Mouse (Mus musculus): ENCODE data around the gene Fuk. TPM values are rescaled to one million over a fixed set of nuclear protein-coding genes. Genes with fewer than 3 reads are reported as not detected.
"Not testable (repeated sequence)": the region's sequence is repeated elsewhere in the genome, so short reads cannot be mapped to it uniquely, and the experiment has no call there.

Fuk gene
- polyA plus RNA-seq, 3 experiments from 2014 or later, result 1.4 to 2.4 (median 2.2) TPM

DNA sequence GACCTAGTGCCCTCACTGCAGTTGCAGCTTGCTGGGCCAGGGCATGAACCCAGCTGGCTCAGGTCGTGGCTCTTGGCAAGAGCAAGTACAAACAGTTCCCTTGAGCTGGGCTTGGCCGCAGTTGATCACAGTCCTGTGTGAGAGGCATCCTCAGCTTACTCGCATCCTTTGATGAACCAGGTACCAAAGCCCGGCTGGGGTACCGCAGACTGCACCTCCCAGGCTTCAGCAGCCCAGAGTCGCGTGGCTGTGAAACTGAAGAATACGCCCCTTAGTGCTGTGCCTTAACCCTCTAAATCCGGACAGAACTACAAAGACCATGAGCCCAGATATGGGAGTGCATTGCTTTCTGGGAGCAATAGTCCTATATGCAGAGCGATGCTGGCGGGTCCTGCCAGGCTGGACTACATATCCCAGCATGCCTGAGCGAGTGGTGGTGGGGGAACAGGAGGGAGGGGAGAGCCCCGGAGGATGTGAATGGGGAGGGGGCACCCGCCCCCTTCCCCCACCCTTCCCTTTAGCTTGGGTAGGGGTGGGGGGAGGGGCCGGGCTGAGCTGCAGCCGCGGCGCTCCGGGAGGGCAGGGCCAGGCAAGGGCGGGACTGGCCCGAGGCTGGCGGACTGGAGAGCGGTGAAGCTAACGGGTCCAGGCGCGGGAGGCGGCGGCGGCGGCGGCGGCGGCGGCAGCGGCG lies 17.2 kb upstream of the Fuk start, which contains the start of gene St3gal2:
Gene St3gal2 (plus strand): TSS at position 582 of the 691 bp plus-strand sequence.
- peak; percentile 98 for ATAC-seq

DNA sequence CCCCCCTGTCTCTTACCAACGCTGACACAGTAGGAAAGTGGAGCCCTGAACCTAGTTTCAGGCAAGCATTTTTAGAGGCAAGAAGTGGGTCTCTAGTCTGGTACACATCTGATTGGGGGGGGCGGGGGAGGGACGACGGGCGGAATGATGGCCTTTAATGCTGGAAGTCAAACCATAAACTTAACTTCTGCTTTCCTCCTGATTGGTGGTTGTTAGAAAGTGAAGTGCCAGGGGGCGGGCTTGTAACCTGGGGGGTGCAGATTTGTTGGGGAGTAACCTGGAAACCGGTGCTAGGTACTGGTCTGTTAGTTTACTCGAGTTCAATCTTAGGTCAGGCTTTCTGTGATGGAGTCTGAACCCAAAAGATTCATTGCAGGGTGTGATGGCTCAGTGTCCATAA lies 16.2 kb upstream of the Fuk start:
- no peak for ATAC-seq

DNA sequence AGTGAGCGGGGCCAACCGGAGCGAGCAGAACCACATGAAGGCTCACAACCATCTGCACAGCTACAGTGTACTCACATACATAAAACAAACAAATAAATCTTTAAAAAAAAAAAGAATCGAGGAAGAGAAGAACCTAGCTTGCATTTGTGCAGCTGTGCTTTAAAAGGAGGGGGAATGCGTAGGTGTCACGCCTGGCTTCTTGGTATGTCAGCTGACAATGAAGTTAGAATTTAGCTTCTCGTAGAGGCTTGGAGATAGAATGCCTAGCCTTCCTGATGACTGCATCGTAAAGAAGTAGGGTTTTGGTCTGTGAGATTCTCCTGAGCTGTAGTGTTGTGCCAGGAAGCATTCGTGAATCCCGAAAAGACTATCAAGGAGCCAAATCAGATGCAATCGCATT lies 15.7 kb upstream of the Fuk start:
- no peak for ATAC-seq

DNA sequence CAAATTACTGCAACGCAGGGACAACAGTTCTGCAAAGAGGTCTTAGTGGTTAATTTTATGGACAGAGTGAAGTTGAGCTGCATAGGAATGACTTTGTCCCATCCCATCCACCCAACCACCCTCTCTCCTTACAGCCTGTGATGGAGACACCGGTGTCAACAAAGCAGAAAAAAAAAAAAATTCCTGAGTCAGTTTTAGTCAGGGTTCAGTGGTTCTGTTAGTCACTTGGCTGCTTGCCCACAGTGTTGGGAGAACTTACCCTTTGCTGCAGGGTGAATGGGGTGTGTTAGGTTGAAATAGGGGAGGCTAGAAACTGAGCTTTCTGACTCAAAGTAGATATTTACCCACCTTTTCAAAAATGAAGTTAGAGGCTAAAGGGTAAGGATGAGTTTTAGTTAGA lies 15.1 kb upstream of the Fuk start:
- no peak for ATAC-seq

DNA sequence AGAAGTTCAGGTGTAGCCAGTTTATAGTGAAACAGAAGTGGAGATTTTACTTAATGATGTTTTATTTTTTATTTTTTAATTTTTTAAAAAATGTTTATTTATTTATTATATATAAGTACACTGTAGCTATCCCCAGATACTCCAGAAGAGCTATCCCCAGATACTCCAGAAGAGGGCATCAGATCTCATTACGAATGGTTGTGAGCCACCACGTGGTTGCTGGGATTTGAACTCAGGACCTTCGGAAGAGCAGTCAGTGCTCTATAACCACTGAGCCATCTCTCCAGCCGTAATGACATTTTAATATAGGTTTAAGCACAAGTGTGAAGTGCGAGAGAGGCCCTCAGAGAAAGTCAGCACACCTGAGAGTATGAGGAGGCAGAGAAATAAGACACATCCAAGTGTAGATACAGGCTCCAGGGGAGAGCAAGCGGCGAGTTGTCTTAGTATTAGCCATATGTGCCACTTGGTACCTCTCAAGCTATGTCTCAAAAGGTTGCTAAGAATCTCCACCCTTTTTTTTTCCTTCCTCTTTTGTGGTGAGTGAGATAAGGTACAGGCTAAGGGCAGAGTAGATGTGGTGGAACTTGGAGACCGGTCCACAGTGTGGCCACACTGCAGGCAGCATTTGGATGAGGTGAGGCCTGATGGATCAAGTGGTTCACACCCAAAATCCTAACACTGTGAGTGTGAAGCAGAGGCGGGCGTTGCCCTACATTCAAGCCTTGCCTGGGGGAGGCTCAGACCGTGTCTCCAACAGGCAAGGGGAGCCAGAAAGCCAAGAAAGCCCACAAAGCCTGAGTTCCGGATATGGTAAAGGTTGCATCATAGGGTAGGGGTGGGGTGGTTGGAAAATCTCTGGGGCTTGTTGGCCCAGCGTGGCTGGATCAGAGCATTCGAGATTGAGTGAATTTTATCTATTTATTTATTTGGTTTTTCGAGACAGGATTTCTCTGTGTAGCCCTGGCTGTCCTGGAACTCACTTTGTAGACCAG lies 9.6 kb upstream of the Fuk start:
- no peak for ATAC-seq

DNA sequence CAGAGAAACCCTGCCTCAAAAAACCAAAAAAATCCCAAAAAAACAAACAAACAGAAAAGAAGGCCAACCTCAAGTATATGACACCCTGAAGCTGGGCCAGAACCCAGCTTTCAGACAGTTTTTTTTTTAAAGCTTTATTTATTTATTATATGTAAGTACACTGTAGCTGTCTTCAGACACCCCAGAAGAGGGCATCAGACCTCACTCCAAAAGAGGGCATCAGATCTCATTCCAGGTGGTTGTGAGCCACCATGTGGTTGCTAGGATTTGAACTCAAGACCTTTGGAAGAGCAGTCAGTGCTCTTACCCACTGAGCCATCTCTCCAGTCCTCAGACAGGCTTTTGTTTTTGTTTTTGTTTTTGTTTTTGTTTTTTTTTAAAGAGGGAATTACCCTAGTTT lies 7.6 kb upstream of the Fuk start:
- not testable (repeated sequence) for ATAC-seq

DNA sequence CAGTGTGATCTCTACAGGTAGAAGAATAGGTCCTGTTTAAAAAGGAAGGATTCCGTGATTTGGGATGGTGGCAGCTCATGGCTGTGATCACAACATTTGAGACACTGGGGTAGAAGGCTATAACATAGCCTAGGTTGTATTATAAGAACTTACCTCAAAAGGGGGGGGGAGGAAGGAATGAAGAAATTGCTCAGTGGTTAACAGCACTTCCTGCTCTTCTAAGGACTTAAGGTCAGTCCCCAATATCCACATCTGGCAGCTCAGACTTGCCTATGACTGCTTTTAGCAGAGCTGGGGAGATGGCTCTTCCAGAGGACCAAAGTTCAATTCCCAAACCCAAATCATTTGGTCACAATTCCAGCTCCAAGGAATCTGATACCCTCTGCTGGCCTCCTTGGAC lies 4.4 kb upstream of the Fuk start:
- no peak for ATAC-seq

DNA sequence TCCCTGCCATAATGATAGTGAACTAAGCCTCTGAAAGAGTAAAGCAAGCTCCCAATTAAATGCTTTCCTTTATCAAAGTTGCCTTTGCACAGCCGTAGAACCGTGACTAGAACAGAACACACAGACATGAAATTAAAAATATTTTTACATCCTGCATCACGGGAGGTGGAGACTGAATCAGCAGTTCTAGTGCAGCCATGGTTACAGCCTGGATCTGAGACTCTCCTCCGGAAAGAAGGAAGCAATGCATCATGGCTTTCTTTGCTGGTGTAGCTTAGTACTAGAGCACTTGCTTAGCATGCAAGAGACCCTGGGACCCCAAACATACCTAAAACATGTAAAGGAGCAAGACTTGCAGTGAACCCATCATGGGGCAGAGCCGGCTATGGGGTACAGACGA lies 3.1 kb upstream of the Fuk start:
- no peak for ATAC-seq

DNA sequence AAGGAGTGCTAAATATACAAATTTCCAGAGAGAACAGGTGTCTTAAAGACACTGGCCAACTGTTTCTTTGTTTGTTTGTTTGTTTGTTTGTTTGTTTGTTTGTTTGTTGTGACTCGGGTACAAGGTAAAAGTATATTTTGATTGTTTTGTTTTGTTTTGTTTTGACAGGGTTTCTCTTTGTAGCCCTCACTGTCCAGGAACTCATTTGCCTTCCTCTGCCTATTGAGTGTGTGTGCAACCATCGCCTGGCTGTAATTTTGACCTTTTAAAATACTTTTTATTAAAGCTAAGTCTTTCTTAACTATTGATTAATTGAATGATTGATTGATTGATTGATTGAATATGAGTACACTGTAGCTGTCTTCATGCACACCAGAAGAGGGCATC lies 284 bp upstream of the Fuk start:
- no peak for ATAC-seq

DNA sequence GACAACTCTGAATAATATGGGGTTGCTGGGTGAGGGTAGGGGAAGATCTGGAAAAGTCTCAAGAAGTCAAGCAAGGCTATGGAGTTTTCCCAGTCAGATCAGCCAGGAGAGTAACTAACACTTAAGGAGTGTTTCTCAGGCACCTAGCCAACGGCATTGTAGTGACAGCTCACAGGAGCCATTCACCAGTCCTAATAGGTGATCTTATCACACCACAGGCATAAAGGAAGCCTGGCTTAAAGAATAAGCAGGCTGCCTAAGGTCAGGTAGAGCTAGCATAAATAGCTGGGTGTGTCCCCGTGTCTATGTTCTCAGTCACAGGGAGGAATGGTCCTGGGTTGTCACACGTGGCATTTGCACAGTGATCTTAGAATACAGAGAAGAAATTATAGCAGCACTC lies 1.2 kb downstream of the Fuk start:
- no peak for ATAC-seq

DNA sequence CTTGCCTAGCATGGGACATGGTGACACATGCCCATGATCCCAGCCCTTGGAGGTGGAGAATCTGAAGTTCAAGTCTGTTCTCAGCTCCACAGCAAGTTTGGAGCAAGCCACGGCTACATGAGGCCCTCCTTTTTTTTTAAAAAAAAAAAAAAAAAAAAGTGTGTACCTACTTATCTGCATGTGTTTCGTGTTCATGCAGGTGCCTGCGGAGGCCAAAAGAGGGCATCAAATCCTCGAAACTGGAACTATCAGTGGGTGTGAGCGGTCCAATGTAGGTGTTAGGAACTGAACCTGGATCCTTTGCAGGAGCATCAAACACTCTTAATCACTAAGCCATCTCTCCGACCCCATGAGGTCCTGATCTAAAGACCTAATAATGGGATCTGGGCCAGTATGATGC lies 4.8 kb downstream of the Fuk start:
- ATAC-seq, result no peak

DNA sequence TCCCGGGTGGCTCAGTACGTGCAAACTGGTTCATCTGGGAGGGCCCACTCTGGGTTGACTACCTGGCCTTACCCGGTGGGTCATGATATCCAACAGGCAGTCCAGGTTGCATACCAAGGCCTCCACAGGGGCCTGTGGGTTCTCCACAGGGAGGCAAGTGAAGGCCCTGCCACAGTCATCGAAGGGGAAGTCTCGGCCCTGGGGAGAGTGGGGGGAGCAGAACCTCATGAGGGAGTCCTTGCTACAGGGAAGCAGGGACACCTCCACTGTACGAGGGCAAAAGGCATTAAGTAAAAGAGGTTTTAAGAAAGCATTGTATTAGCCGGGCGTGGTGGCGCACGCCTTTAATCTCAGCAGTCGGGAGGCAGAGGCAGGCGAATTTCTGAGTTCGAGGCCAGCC lies 6.5 kb downstream of the Fuk start:
- no peak for ATAC-seq

DNA sequence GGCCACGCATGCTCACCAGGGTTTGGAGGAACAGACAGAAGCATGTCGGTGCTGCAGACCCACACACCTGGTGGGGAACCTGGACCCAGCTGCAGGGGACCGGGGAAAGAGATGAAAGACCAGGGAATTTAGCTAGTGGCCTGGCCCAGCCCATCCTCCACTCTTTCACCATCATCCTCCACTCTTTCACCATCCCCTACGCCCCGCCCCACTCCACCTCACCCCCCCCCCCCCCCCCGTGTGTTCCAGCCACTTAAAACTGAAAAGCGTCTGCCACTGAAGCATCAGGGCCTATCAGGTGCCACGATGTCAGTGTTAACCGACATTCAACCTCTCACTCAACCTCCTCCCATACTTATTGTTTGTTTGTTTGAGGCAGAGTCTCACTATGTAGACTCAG lies 7.0 kb downstream of the Fuk start:
- ATAC-seq, result no peak

DNA sequence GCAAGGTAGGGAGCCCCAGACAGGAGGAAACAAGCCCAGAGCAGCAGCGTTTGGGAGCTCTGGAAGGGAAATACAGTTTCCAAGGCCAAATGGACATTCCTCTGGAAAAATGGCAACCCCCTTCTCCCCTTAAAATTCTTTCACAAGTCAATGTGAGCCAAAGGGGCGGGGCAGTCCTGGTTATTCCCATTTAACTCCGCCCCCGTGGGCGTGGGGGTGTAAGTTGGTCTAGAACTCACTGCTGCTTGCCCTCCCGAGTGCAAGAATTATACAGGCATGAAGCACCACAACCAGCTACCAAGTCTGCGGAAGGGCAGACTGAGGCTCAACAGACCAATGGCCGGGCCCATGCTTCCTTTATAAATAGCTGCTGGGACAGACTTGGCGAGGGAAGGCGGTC lies 7.4 kb downstream of the Fuk start:
- ATAC-seq, result no peak

DNA sequence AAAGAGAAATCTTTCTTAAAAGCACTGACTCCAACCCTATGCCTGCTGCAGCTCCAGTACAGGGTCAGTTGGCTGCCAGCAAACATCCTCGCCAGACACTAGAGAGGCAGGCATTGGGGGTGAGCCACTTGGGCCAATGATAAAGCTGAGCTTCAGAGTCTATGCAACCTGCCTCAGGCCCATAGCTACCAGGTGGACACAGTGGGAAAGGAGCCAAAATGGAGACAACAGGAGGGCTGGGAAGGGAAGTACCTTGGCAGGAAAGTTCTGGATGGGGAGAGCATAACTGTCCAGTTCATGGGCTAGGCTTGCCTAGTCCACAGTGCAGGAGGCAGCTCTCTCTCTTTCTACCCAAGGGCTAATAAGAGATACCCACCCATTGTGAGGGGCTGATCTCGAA lies 9.4 kb downstream of the Fuk start:
- ATAC-seq, result no peak

DNA sequence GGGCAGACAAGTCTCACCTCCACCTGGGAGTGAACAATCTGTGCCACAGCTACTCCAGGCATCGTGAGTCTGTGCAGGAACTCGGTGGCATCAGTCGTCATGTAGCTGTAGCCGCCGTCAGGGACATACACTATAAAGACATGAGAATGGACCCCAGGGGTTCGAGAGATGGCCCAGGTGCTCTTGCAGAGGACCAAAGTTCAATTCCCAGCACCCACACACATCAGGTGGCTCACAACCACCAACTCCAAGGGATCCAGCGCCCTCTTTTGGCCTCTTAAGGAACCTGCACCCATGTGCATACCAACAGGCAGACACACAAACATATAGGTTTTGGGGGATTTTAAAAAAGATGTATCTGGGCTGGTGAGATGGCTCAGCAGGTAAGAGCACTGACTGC lies 10.2 kb downstream of the Fuk start:
- ATAC-seq, result no peak

DNA sequence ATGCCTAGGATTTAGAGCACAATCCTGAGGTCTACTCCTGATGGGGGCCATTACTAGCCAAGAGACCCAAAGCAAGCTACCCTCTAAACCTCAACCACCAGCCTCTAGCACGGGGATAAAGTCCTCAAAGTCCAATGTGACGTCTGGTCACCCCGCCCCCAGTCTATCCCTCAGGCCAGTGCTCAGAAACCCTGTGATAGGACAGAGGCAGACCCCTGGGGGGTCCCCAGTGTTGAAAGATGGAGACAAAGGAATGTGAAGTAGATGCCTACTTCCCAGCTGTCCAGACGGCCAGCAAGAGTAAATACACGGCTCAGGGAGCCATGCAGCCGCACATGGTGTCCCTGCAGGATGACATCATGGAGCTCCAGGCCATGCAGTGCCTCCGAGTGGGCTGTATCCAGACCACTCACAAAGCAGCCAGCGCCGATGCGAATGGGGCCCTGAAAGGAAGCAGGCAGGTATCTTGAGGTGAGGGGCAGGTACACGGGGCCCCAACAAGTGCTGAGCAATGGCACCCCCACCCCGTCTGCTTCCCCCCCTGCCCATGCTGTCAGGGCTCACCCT lies 12.3 kb downstream of the Fuk start:
- ATAC-seq, result no peak

DNA sequence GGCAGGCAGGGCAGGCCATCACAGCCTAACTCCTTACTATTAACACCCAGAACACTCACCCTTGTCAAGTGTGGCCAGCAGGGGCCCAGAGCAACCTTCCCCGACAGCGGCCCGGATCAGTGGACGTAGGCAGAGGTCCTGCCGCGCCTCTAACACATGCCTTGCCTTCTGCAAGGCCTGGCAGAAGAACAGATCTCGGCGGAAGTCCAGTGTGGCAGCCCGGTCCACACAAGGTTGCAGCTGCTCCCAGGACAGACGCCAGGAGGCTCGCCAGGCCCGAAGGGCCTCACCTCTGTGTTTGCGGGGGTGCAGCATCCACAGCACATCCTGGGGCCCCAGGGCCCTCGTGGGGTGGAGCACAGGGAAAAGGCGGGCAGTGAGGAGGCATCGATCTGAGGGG lies 13.4 kb downstream of the Fuk start:
- ATAC-seq, result no peak

DNA sequence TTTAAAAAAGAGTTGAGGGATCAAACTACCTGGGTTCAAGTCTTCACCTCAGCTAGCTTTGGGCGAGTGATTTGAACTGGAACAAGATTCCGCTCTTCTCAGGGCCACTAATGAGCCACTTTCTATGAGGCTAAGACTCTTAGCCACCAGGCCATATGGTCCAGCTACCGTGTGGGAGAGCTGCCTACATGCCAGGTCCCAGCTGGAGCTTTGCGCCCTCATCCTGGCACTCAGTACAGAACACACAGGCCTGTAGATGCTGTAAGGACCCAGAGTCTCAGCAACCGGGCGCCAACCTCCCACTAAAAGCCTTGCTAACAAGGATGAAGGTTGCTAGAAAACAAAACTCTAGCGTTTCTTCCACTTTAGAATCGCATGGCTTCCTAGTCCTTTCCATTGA lies 13.8 kb downstream of the Fuk start:
- ATAC-seq, result no peak

DNA sequence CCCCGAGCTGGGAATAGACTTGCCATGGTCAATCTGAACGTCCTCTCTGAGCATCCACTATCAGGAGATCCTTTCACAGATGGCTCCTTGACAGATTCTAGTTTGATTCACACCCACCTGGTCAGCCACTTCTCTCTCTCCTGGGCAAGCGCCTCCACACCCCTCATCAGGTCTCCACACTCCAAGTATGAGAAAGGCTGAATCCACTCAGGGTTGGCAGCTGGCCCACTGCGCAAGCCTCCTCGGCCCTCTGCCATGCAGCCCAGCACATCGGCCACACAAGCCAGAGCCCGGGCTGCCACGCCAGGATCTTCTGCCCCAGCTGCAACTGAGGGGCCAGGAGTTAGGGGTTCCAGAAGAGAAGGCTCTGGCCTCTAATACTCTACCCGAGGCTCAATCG lies 14.7 kb downstream of the Fuk start:
- ATAC-seq, result no peak

DNA sequence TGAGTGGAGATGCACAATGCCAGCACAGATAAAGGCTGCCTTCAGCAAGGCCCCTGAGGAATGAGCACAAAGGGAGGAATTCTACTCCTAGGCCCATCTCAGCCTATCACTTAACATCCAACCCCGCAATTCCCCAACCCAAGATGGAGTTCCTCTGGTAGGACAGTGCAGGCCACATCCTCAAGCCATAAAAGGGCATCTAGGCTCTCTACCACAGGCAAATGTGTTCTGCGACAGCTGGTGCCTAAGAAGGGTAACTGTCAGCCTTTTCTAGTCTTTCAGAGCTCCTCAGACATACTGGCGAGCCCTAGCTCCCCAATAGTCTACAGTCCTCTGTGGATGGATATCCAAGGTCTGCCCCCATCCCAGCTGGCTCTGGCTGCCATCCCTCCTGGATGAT lies 15.7 kb downstream of the Fuk start:
- ATAC-seq, result no peak

DNA sequence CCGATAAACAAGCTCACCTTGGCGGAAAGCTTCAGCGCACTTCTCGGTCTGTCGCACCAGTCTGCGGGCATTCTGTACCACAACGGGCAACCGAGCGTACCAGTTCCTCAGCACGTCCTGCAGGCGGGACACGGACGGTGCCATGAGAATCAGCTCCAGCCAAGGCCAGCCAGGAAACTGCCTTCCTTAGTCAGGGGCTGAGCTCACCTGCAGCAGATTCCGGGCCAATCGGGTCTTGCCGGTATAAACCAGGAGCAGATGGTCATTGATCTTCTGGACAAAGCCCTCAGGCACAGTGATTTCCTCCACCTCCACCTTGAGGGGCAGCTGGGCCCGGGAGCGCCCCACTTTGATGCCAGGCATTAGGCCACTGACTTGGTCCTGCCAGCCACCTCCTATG lies 18.5 kb downstream of the Fuk start:
- no peak for ATAC-seq

DNA sequence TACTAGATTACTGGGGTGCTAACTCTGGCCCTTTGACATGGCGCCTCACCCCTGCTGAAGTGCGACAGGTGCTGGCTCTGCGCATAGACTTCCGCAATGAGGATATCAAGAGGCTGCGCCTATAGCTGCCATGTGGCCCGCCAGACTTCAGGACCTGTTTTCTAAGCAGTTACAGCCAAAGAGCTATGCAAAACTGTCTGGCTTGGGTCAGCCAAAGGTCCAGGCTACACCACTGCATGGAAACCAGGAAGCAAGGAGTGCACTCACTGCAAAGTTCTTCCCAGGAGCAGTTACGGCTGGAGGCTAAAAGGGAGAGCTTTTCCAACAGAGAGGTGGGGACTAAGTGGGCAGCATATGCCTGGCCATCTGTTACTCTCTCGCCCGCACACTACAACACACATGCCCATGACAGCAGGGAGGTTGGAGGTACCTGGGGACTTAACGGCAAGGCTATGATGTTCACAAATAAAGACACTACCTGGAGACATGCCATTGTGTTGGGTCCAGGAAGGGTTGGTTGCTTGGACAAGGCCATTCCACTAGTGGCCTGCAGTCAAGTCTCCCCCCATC lies 20.5 kb downstream of the Fuk start:
- no peak for ATAC-seq

Measured in inflammation-experienced regulatory T-cells, adult 6 months (primary cell).